Mouse (Mus musculus) mouse trophoblast stem cell (cell line): ENCODE measurements around the gene Iba57.

ENCODE experiments used
- in situ Hi-C, 2 experiments: fragments of 300-500 bp; cut with MseI, MboI; formaldehyde crosslinking; loops; 2 replicates in 1 of 2; 3 replicates in 1 of 2; pipeline ENCODE4 v1.15.1; 2025

The Iba57 gene

GRCm38 (mm10) chr11:59174189-59174838, 10.8 kb upstream of the Iba57 start:
- in situ Hi-C loops: no loop called here

GRCm38 (mm10) chr11:59170549-59170948, 7.0 kb upstream of the Iba57 start:
- in situ Hi-C loops: no loop called here

GRCm38 (mm10) chr11:59169807-59170206, 6.3 kb upstream of the Iba57 start:
- in situ Hi-C loops: no loop called here

- in situ Hi-C loops: no loop called here
Observed at GRCm38 (mm10) chr11:59165616-59166241, 2.2 kb upstream of the Iba57 start.

- in situ Hi-C loops: no loop called here
Observed at GRCm38 (mm10) chr11:59164384-59164783, 845 bp upstream of the Iba57 start.

- in situ Hi-C loops: no loop called here
Observed at GRCm38 (mm10) chr11:59162443-59163254, 890 bp downstream of the Iba57 start.

GRCm38 (mm10) chr11:59161398-59161797, 2.1 kb downstream of the Iba57 start:
- in situ Hi-C loops: no loop called here

- in situ Hi-C loops: no loop called here
Observed at GRCm38 (mm10) chr11:59159558-59159957, 4.0 kb downstream of the Iba57 start.

GRCm38 (mm10) chr11:59159099-59159498, 4.4 kb downstream of the Iba57 start:
- in situ Hi-C loops: no loop called here

GRCm38 (mm10) chr11:59155900-59156299, 7.6 kb downstream of the Iba57 start:
- in situ Hi-C loops: no loop called here

GRCm38 (mm10) chr11:59154220-59154619, 9.3 kb downstream of the Iba57 start:
- in situ Hi-C loops: no loop called here

- in situ Hi-C loops: no loop called here
Observed at GRCm38 (mm10) chr11:59151729-59152128, 11.8 kb downstream of the Iba57 start.

GRCm38 (mm10) chr11:59149302-59149701, 14.2 kb downstream of the Iba57 start:
- in situ Hi-C loops: loop anchor here in 1 of 2 experiments (5.0 kb wide), 1 partner anchor 47 kb away; no protein-coding TSS in a partner anchor

- in situ Hi-C loops: no loop called here
Observed at GRCm38 (mm10) chr11:59142962-59143361, 20.6 kb downstream of the Iba57 start.

- in situ Hi-C loops: no loop called here
Observed at GRCm38 (mm10) chr11:59141772-59142370, 21.7 kb downstream of the Iba57 start.

- in situ Hi-C loops: no loop called here
Observed at GRCm38 (mm10) chr11:59138537-59139486, 24.7 kb downstream of the Iba57 start.

- in situ Hi-C loops: no loop called here
Observed at GRCm38 (mm10) chr11:59136994-59137706, 26.4 kb downstream of the Iba57 start.

GRCm38 (mm10) chr11:59135904-59136452, 27.6 kb downstream of the Iba57 start, which contains the start of gene Obscn:
Obscn (minus strand) TSS chr11:59136402.
- in situ Hi-C loops: no loop called here

GRCm38 (mm10) chr11:59135051-59135820, 28.3 kb downstream of the Iba57 start:
- in situ Hi-C loops: no loop called here
